Mouse (Mus musculus) forebrain, embryonic 15.5 days (tissue): ENCODE results near the gene Plau. TPM values are rescaled to one million over a fixed set of nuclear protein-coding genes. Genes with fewer than 3 reads are reported as not detected.

Source experiments
- ATAC-seq: fragments of 200-750 bp; cut with Nextera tagmentation; replicated peaks from 2 replicates; pipeline ENCODE4 v1.8.0; 2017; ENCODE audit warnings: mild to moderate bottlenecking, moderate TSS enrichment, moderate library complexity
- H3K27ac ChIP-seq: fragments of 300-500 bp; sonication (generic); replicated peaks from 2 replicates; pipeline ENCODE4 v1.5.1; 2015; ENCODE audit warnings: mild to moderate bottlenecking, inconsistent platforms
- H3K27me3 ChIP-seq: fragments of 300-500 bp; sonication (generic); 2 replicates; pipeline ENCODE4 v1.6.1; 2015; ENCODE audit warnings: inconsistent platforms
- H3K36me3 ChIP-seq: fragments of 300-500 bp; sonication (generic); 2 replicates; pipeline ENCODE4 v1.6.1; 2015; ENCODE audit warnings: mild to moderate bottlenecking, inconsistent platforms
- H3K4me1 ChIP-seq: fragments of 300-500 bp; sonication (generic); 2 replicates; pipeline ENCODE4 v1.6.1; 2015; ENCODE audit warnings: inconsistent platforms
- H3K4me2 ChIP-seq: fragments of 300-500 bp; sonication (generic); replicated peaks from 2 replicates; pipeline ENCODE4 v1.6.1; 2015; ENCODE audit warnings: mild to moderate bottlenecking, inconsistent platforms
- H3K4me3 ChIP-seq: fragments of 300-500 bp; sonication (generic); 2 replicates; pipeline ENCODE4 v1.5.1; 2015; ENCODE audit warnings: mild to moderate bottlenecking, inconsistent platforms
- H3K9ac ChIP-seq: fragments of 300-500 bp; sonication (generic); replicated peaks from 2 replicates; pipeline ENCODE4 v1.6.1; 2015; ENCODE audit warnings: mild to moderate bottlenecking, inconsistent platforms
- H3K9me3 ChIP-seq: fragments of 300-500 bp; sonication (generic); 2 replicates; pipeline ENCODE4 v1.6.1; 2016; ENCODE audit warnings: inconsistent platforms
- WGBS: fragments of 180-500 bp; shearing (Covaris S2); methylation state at CpG from one replicate; pipeline ENCODE4 v1.1.7; 2015; ENCODE audit warnings: mixed read lengths; 5-methylcytosine and 5-hydroxymethylcytosine counted together
- polyA plus RNA-seq: library from polyadenylated mRNA; unstranded; fragments of >200 nt; fragmentation: Nextera tagmentation; extraction: Ambion mirVana; gene quantifications from 2 replicates; pipeline ENCODE4 v1.2.1, GENCODE M21; 2015

The Plau gene
- polyA plus RNA-seq, result 0.27 and 0.28 TPM in 2 replicates

DNA sequence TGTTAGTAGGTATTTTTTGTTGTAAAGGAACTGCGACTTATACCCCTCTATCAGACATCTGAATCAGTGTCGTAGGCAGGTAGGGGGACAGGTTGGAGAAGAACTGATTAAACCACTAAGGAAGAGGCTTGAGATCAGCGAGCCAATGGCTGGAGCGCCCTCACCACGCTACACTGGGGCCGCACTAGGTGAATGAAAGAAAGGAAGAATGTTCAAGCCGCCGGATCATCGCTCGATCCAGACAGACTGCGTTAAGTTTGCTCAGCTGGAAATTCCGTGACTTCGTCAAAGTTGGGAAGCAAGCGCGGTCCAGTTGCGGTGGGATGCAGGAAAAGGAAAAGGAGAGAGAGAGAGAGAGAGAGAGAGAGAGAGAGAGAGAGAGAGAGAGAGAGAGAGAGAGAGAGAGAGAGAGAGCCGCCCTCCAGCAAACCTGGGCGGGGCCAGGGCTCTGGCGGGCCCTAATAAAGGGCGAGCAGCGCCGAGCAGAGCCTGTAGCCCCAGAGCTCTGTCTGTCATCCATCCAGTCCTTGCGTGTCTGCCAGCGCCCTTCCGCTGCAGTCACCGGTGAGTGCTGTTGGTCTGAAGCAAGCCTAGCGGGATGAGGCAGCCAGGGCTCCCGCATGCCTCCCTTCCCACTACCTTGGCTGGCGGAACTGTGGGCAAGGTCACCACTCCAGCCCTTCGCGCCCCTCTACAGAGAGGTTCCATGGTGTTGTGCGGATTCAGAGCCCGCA is at the start of gene Plau:
Plau (plus strand) TSS at position 490 of the 734 bp plus-strand sequence.
- ATAC-seq, result peak; percentile 88
- under 1% methylated on average over 33 of the region's 33 CpGs for WGBS

DNA sequence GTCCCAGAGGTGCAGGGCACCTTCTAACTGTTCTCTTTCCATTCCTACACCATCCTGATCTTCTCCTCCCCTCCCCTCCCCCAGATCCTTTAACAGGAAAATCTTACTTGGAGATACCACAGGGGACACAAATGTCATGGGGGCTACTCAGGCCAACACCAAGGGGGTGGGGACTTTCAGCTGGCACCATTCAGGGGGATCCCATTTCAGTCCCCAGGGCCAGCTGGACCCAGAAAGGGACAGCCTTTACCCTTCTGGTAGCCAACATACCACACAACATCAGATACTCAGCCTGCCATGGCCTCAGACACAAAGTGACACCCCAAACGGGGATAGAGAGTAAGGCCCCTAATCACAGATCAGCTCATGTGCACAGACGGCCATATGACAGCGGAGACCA is 48.3 kb upstream of the Plau start:
- H3K4me1 ChIP-seq, result peaks cover 23% of the 10 kb centered on the region
- H3K4me3 ChIP-seq, result no peak overlapping the region
- no peak overlapping the region for H3K4me2 ChIP-seq
- H3K27ac ChIP-seq, result no peak overlapping the region
- no peak for ATAC-seq
- peaks cover 5% of the 10 kb centered on the region; the same call in 1 of the 2 replicates for H3K36me3 ChIP-seq
- no peaks in the 10 kb centered on the region for H3K9me3 ChIP-seq
- H3K9ac ChIP-seq, result no peak overlapping the region
- WGBS, result 84% methylated on average over 3 of the region's 3 CpGs
- H3K27me3 ChIP-seq, result no peaks in the 10 kb centered on the region

More for the DNA sequence above, at the start of gene Plau:
- Histone ChIP-seq H3K4me3 (peak within 1 kb of the TSS; percentile 51), H3K27ac (no peak within 1 kb of the TSS), H3K4me2 (peak within 1 kb of the TSS; percentile 96), H3K4me1 (peaks cover 10% of the 10 kb centered on the region), H3K9me3 (no peaks in the 10 kb centered on the region), H3K36me3 (no peaks in the 10 kb centered on the region), H3K27me3 (no peaks in the 10 kb centered on the region), H3K9ac (peak within 1 kb of the TSS; percentile 59)

DNA sequence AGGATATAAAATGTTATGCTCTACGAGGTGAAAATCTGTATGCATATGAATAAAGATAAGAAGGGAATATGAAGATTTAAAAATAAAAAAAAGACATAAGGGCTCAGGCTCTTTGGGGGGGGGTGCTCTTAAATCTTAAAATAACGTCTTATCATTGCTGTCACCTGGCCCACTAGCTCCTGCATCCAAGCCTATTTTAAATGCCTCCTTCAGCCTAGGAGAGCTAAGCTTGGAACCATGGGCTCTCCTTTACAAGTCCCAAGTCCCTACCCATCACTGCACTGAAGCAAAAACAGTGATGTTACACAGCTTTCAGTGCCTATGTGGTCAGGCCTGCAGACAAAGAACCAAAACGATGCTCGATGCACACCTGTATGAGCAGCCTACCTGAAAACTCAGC is 46.9 kb upstream of the Plau start:
- Histone ChIP-seq H3K27me3 (no peaks in the 10 kb centered on the region), H3K9me3 (no peaks in the 10 kb centered on the region), H3K4me3 (no peak overlapping the region), H3K4me1 (peaks cover 24% of the 10 kb centered on the region), H3K9ac (no peak overlapping the region), H3K36me3 (peaks cover 4% of the 10 kb centered on the region; the same call in 1 of the 2 replicates), H3K27ac (no peak overlapping the region), H3K4me2 (no peak overlapping the region)
- no peak for ATAC-seq
- 93% methylated on average over 4 of the region's 4 CpGs for whole genome bisulfite sequencing

DNA sequence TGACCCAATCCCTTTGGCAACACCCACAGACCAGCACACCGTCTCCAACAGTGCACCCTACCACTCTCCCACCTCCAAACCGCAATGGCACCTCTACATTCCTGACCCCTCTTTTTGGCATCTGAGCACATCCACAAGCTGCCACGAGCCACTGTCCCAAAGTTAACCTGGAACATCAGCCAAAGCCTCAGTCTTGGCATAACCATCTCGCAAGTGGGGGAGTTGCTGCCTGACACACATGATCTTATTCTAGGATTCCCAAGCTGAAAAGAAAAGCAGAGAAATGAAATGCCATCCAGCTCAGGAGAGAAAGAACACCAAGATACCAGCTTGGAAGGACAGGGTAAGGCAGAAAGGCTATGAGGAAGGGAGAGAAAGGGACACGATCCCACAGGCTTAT is 46.0 kb upstream of the Plau start:
- Histone ChIP-seq H3K4me1 (peaks cover 29% of the 10 kb centered on the region), H3K4me3 (no peak overlapping the region), H3K27ac (no peak overlapping the region), H3K4me2 (no peak overlapping the region), H3K9me3 (no peaks in the 10 kb centered on the region), H3K36me3 (peaks cover 4% of the 10 kb centered on the region; the same call in 1 of the 2 replicates), H3K9ac (no peak overlapping the region), H3K27me3 (no peaks in the 10 kb centered on the region)
- 91% methylated on average over 5 of the region's 5 CpGs for WGBS
- ATAC-seq, result no peak

DNA sequence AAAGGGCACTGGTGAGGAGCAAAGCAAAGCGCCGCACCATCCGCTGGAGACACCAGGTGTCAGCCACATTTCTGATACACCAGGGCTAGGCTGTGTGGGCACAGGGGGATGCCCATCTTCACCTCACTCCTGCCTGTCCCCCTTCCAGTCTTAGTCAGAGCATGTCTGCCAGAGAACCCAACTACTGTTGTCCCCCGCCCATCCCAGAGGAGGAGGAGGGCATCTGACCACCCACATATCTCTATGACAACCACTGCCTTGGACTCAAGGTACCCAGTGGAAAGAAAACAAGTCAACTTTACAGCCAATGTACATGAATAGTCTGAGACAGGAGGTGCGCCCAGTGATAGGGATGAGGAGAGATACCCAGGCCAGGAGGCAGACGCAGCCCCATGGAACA is 45.5 kb upstream of the Plau start:
- no peak for ATAC-seq
- Histone ChIP-seq H3K36me3 (peaks cover 4% of the 10 kb centered on the region; the same call in 1 of the 2 replicates), H3K27ac (no peak overlapping the region), H3K27me3 (no peaks in the 10 kb centered on the region), H3K4me1 (peaks cover 32% of the 10 kb centered on the region), H3K9me3 (no peaks in the 10 kb centered on the region), H3K4me2 (no peak overlapping the region), H3K9ac (no peak overlapping the region), H3K4me3 (no peak overlapping the region)
- WGBS, result 91% methylated on average over 6 of the region's 6 CpGs

DNA sequence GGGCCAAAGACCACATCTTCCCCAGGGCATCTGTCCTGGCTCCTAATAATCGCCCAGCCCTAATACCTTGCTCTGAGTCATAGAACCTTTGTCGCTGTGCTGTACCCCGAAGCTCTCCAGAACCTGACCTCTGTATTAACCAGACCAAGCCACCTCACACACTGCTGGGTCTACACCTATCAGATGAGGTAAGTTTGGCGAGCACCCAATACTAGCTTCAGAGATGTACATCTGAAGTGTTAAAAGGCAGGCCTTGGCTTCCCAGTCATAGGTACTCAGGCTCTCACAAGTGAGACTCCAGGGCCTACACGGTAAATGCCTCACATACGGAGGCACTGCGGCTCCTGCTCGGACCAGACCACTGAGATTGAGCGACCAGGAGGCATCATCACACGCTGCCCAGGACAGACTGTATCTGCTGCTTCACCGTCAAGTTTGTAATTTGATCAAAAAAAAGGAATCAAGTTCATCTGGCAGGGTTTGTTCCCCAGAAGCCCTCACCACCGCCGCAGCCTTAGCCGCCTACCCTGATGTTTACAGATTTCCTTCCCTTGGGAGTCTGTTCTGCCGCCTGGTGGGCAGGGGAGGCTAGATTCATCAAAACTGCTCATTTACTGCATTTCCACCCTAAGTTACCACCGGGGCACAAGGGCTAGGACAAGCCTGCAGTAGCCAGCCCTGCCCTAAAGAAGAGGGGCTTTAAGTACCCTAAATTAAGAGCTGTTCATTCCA is 44.8 kb upstream of the Plau start:
- 84% methylated on average over 16 of the region's 16 CpGs for WGBS
- H3K4me2 ChIP-seq, result no peak overlapping the region
- no peak overlapping the region for H3K4me3 ChIP-seq
- no peak overlapping the region for H3K9ac ChIP-seq
- peaks cover 34% of the 10 kb centered on the region for H3K4me1 ChIP-seq
- H3K27ac ChIP-seq, result no peak overlapping the region; the same call in 1 of the 2 replicates
- ATAC-seq, result no peak
- no peaks in the 10 kb centered on the region for H3K27me3 ChIP-seq
- H3K9me3 ChIP-seq, result no peaks in the 10 kb centered on the region
- H3K36me3 ChIP-seq, result peaks cover 4% of the 10 kb centered on the region; the same call in 1 of the 2 replicates

DNA sequence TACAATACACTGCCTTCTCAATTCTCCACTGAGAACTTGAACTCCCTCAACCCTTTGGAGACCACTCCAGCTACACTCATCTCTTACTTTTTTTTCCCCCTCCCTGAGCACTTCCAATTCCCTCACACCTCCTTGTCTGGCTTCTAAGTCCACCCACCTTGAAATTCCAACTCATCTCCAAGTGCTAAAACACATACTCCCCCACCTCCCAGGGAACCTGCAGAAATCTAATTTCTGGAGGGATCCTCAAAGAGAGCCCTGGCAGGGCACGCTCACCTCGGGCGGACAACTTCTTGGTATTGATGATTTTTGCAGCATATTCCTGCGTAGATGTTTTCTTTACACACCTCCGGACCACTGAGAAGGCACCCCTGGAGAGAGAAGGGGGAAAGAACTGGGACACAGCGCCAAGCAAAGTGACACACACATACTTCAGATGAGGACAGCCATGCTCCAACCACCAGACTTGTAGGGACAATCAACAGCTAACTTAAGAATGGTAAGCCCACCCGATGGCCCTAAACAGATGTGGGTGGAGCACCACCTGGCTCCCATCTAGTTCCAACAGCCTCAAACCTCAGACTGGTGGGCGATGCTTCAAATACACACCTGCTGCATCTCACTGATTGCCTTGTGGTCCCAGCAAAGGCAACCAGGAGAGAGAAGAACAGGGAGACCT is 44.1 kb upstream of the Plau start:
- H3K9me3 ChIP-seq, result no peaks in the 10 kb centered on the region
- ATAC-seq, result no peak
- peaks cover 31% of the 10 kb centered on the region for H3K4me1 ChIP-seq
- peaks cover 4% of the 10 kb centered on the region; the same call in 1 of the 2 replicates for H3K36me3 ChIP-seq
- no peaks in the 10 kb centered on the region for H3K27me3 ChIP-seq
- H3K4me2 ChIP-seq, result peak overlapping the region; percentile 68
- H3K27ac ChIP-seq, result peak overlapping the region; percentile 78; the same call in 1 of the 2 replicates
- peak overlapping the region; percentile 95 for H3K4me3 ChIP-seq
- 68% methylated on average over 8 of the region's 8 CpGs for WGBS
- peak overlapping the region; percentile 74 for H3K9ac ChIP-seq

DNA sequence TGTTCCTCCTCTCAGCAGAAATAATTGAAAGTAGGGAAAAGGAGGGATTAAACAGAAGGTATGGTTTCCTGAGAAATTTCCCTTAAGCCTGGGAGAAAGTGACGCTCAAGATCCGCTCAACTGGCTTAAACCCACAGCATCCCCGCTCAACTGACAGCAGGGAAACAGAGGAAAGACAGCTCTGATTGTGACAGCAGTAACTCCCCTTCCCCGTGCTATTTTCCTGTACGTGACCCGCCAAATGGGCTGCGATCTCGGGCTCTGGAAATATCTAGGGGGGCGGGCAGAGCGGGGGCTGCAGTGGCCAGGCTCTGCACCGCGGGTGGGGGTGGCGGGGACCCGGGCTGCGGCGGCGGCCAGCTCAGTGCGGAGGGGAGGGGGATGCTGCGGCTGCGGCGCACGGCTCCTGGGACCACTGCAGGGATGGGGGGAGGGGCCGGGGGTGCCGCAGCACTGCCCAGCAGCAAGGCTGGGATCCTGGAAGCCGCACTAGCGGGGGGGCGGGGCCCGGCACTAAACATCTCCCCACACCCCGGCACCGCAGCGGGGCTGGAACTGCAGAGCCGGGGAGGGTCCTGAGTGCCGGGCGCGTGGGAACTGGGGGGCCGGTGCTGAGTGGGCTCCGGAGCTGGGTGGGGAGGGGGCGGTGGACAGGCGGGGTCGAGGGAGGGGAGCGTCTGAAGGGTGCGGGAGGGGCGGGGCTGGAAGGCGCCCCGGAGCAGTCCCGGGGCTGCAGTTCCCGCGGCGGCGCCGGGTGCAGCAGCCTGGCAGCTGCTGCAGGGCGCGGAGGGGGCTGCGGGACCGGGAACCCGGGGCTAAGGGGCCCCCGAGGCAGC is 43.3 kb upstream of the Plau start:
- Histone ChIP-seq H3K4me3 (peak overlapping the region; percentile 95), H3K4me1 (peaks cover 31% of the 10 kb centered on the region), H3K36me3 (peaks cover 4% of the 10 kb centered on the region; the same call in 1 of the 2 replicates), H3K27ac (peak overlapping the region; percentile 78), H3K9me3 (no peaks in the 10 kb centered on the region), H3K9ac (peak overlapping the region; percentile 74), H3K4me2 (peak overlapping the region; percentile 68), H3K27me3 (no peaks in the 10 kb centered on the region)
- ATAC-seq, result peak; percentile 75
- WGBS, result under 1% methylated on average over 53 of the region's 57 CpGs

DNA sequence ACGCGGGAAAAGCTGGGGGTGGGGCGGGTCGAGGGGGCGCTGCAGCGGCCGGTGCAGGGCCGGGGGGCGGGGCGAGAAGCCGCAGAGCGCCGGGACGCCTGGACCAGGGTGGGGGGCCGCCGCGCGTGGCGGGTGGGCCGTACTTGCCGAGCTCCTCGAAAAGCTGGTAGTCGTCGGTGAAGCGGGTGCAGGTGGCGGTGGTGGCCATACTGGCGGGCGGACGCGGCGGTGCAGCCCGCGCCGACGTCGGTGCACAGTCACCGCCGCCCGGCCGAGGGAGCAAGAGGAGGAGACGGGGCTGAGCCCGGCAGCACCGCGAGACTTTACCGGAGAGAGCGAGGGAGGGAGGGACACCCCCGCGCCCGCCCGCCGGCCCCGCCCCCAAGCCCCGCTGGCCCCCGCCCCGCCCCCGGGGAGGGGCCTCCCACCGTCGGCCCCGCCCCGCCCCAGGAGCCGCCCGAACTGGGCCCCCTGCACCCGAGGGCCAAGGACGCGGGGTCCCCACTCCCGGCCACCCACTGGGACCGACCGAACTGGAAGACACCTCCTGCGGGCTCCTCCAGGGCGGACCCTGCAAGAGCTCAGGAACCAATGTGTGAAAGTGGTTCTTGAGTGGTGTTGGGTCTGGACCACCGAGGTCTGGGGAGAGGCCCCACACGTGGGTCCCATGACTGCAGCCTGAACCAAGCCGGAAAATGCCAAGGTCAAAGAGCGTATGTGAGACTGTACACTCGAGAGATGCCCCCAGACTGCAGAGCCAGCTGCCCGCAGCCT is 42.5 kb upstream of the Plau start, which contains the start of gene Camk2g:
Camk2g (minus strand) TSS at position 331 of the 774 bp plus-strand sequence.
- H3K9me3 ChIP-seq, result no peaks in the 10 kb centered on the region

DNA sequence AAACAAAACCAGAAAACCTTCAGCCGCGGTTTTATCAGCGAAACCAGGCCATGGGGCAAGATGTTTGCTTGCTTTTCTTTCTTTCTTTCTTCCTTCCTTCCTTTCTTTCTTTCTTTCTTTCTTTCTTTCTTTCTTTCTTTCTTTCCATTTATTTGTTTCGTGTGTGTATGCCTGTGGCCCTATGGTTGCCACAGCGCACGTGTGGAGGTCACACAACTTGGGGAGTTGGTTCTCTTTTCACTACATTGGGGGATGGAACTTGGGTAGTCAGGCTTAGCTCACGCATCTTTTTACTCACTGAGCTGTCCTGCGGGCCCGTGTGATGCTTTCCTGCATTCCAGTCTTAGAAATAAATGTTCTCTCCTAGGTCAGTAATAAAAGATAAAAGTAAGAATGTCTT is 41.9 kb upstream of the Plau start:
- Histone ChIP-seq H3K9me3 (no peaks in the 10 kb centered on the region), H3K27ac (0 out of 2 replicates have a peak overlapping the region, but pooled peaks have one; percentile 78), H3K9ac (peak overlapping the region; percentile 74), H3K4me1 (peaks cover 31% of the 10 kb centered on the region), H3K36me3 (peaks cover 4% of the 10 kb centered on the region; the same call in 1 of the 2 replicates), H3K27me3 (no peaks in the 10 kb centered on the region), H3K4me2 (peak overlapping the region; percentile 68), H3K4me3 (peak overlapping the region; percentile 95)
- 8% methylated on average over 9 of the region's 9 CpGs for WGBS
- ATAC-seq, result no peak

More for the DNA sequence above, 42.5 kb upstream of the Plau start, which contains the start of gene Camk2g:
- Histone ChIP-seq H3K4me1 (peaks cover 31% of the 10 kb centered on the region), H3K27me3 (no peaks in the 10 kb centered on the region), H3K4me2 (peak within 1 kb of the TSS; percentile 68), H3K9ac (peak within 1 kb of the TSS; percentile 74), H3K4me3 (peak within 1 kb of the TSS; percentile 95), H3K27ac (peak within 1 kb of the TSS; percentile 78), H3K36me3 (peaks cover 4% of the 10 kb centered on the region; the same call in 1 of the 2 replicates)
- peak; percentile 89 for ATAC-seq
- WGBS, result 1% methylated on average over 46 of the region's 76 CpGs
